Mouse (Mus musculus): ENCODE results near the gene Cbx6. TPM values are rescaled to one million over a fixed set of nuclear protein-coding genes. Genes with fewer than 3 reads are reported as not detected.

Cbx6 gene
- 17.2 TPM for polyA plus RNA-seq (2017; shearing (Covaris generic))

DNA sequence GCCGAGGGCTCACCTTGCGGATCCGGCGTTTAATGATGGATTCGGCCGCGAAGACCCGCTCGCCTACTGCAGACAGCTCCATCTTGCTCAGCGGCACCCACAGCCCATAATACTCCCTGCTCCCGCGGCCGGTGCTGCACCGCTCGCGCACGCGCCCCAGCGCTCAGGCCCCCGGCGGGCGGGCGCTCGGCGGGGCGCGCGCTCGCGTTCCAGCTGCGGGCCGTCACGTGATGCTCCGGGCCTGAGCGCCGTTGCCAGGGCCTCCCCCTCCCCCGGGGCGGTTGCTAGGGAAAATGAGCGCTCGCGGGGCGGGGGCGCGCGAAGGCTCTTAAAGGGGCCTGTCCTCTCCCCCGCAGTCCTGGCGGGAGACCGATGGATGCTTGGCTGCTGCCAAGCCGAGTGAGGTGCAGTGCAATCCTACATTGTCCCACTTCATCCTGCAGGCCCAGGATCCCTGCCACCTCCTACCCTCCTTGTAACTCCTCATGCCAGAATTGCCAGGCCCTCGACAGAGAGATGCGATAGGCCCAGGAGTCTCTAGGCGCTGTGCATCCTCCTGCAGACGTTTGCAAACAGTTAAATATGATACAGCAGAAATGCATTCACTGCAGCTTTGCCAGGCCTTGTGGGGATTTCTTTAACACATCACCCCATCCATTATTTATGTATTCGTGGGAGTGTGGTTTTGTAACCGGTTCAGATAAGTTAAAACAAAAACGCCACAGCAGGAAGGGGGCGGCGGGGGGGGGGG, at the start of gene Cbx6, which contains the start of gene Npcd:
Cbx6 (minus strand) TSS at position 559 of the 751 bp plus-strand sequence.
Npcd (minus strand) TSS at position 108 of the 751 bp plus-strand sequence.

DNA sequence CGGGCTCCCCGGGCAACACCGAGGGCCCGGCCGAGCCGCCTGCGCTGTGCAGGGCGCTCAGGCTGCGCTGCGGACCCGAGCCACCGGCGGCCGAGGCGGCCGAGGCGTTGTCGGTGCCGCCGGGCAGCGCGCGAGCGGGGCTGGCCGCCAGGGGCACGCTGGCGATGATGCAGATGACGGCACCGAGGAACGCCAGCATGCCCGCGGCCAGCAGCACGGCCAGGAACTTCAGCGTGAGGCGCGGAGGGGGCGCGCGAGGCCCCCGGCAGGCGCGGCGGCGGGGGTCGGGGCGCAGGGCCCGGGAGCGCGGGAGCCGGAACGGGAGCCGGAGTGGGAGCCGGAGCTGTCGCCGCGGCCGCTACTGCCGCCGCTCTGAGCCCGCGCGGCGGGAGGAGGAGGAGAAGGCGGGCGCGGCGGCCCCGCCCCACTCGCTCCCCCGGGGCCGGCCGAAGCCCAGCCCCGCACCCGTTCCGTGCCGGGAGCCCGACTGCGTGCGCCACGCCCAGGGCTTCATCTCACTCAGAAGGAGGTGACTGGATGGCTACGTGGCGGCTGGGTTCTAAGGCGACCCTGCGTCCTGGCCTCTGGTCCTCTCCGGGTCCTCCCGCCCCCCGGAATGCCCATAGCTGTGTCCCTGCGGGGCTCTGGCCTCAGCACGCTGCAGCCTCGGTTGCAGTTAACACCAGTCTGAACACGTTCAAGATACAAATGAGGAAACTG, 30.0 kb downstream of the Cbx6 start, which contains the start of gene Nptxr:
Nptxr (minus strand) TSS at position 415 of the 720 bp plus-strand sequence.

DNA sequence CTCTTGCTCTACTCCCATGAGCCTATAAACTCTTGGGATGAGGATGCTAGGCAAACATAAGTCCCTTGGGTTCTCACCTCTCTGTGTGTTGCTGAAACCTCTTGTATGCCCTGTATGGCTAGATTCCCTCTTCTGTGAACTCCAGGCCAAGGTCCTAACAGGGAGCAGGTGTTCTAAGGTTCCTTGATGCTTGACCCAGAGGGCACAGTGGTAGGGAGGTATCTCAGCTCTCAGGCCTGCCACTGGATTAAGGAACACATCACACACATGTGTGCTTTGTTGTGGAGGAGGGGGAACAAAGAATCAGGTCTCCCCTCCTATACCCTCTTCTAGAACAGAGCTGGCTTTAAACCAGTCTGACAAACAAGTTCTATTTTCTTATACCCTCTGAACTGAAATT, 56.7 kb downstream of the Cbx6 start, which contains the start of gene Dnal4:
Dnal4 (minus strand) TSS at position 101 of the 400 bp plus-strand sequence.

Other genes with a start within 250 kb of the Cbx6 start
- not detected for gene Dmc1, start 229.6 kb downstream of the Cbx6 start, polyA plus RNA-seq (2017; shearing (Covaris generic))
- 0.24 TPM for gene Fam227a, start 175.7 kb downstream of the Cbx6 start, polyA plus RNA-seq (2017; shearing (Covaris generic))
- 3.7 TPM for gene Cby1, start 175.5 kb downstream of the Cbx6 start, polyA plus RNA-seq (2017; shearing (Covaris generic))
- 160 TPM for gene Tomm22, start 163.8 kb downstream of the Cbx6 start, polyA plus RNA-seq (2017; shearing (Covaris generic))
- gene Josd1, start 146.8 kb downstream of the Cbx6 start, polyA plus RNA-seq (2017; shearing (Covaris generic)) = 64.5 TPM
- 125 TPM for gene Gtpbp1, start 143.8 kb downstream of the Cbx6 start, polyA plus RNA-seq (2017; shearing (Covaris generic))
- 81.5 TPM for gene Sun2, start 92.2 kb downstream of the Cbx6 start, polyA plus RNA-seq (2017; shearing (Covaris generic))
- 5.9 TPM for gene Dnal4, start 56.8 kb downstream of the Cbx6 start, polyA plus RNA-seq (2017; shearing (Covaris generic))
- 0.45 TPM for gene Nptxr, start 29.9 kb downstream of the Cbx6 start, polyA plus RNA-seq (2017; shearing (Covaris generic))
- gene Npcd, start 451 bp downstream of the Cbx6 start, polyA plus RNA-seq (2017; shearing (Covaris generic)) = not detected
- gene Apobec3, start 57.0 kb upstream of the Cbx6 start, polyA plus RNA-seq (2017; shearing (Covaris generic)) = 225 TPM
- gene Cbx7, start 136.4 kb upstream of the Cbx6 start, polyA plus RNA-seq (2017; shearing (Covaris generic)) = 170 TPM
- gene Pdgfb, start 180.3 kb upstream of the Cbx6 start, polyA plus RNA-seq (2017; shearing (Covaris generic)) = 0.19 TPM

Measured in effector memory CD4-positive, alpha-beta T cell, adult 5 months (primary cell).